24 mouse cellular contexts compared by ENCODE assay signal in genomic region chr17:71317571-71317970, GRCm38 (mm10).
"Had no signal": no experiment of that assay in that cellular context is flagged by ENCODE, and none has a peak within 500 bp of the region (broad histone marks: within the 10 kb centered on the region; RNA-seq: fewer than 3 reads in every experiment).

No protein-coding gene starts in this region.

- H3K27ac ChIP-seq: gastrocnemius, adult 2 months; hindbrain, embryonic 10.5 days; hindbrain, embryonic 12.5 days; hindbrain, embryonic 15.5 days; hindbrain, postnatal 0 days; kidney, embryonic 15.5 days; kidney, postnatal 0 days; limb, embryonic 12.5 days; liver, embryonic 14.5 days had no signal

- H3K4me1 ChIP-seq: heart, embryonic 12.5 days; hindbrain, embryonic 10.5 days; hindbrain, embryonic 12.5 days; hindbrain, embryonic 15.5 days; kidney, embryonic 15.5 days; limb, embryonic 12.5 days had no signal

- H3K4me2 ChIP-seq: heart, embryonic 12.5 days; hindbrain, embryonic 12.5 days; hindbrain, embryonic 15.5 days; kidney, embryonic 15.5 days; limb, embryonic 12.5 days had no signal

- H3K9ac ChIP-seq: heart, embryonic 12.5 days; hindbrain, embryonic 12.5 days; hindbrain, embryonic 15.5 days; kidney, embryonic 15.5 days; limb, embryonic 12.5 days; liver, embryonic 14.5 days had no signal

- H3K36me3 ChIP-seq: heart, embryonic 12.5 days; hindbrain, embryonic 10.5 days; hindbrain, embryonic 12.5 days; hindbrain, embryonic 15.5 days; kidney, embryonic 15.5 days; limb, embryonic 12.5 days had no signal

- ATAC-seq: hindbrain, postnatal 0 days; intestine, embryonic 16.5 days had no signal

- DNase-seq: gastrocnemius, adult 2 months; gastrocnemius, postnatal 10 days; gastrocnemius, postnatal 25 days; heart, adult 18-20 months; heart, postnatal 10 days; heart, postnatal 4 days; kidney, adult 11 months; kidney, adult 2 months; kidney, adult 9 months; kidney, postnatal 14 days; kidney, postnatal 36 days; layer of hippocampus, adult 9-11 months; layer of hippocampus, postnatal 36 days; left cerebral cortex, postnatal 4 days had no signal

- H3K27me3 ChIP-seq: hindbrain, embryonic 12.5 days; hindbrain, embryonic 15.5 days; limb, embryonic 12.5 days had no signal

- H3K4me3 ChIP-seq: gastrocnemius, adult 2 months; heart, embryonic 12.5 days; hindbrain, embryonic 10.5 days; hindbrain, embryonic 12.5 days; hindbrain, embryonic 15.5 days; kidney, embryonic 15.5 days; limb, embryonic 12.5 days had no signal

- H3K9me3 ChIP-seq: hindbrain, embryonic 10.5 days; hindbrain, embryonic 12.5 days; hindbrain, embryonic 15.5 days; kidney, embryonic 15.5 days; limb, embryonic 12.5 days had no signal
